Mouse (Mus musculus): ENCODE results near the gene Bdh1. TPM values are rescaled to one million over a fixed set of nuclear protein-coding genes. Genes with fewer than 3 reads are reported as not detected.
A peak's percentile ranks its signal among the peaks of the same experiment; 100 is the strongest.

The Bdh1 gene
- total RNA-seq, 4 experiments from 2014 or later, result 7.6 to 24.2 (median 15.5) TPM

GRCm38 (mm10) chr16:31506665-31507456 is 84.8 kb downstream of the Bdh1 start:
- peak; percentile 82 for DNase-seq

GRCm38 (mm10) chr16:31507457-31507755 is 85.3 kb downstream of the Bdh1 start:
- DNase-seq, result peak; percentile 77

- no peak for DNase-seq
Observed at GRCm38 (mm10) chr16:31507794-31508526, 85.9 kb downstream of the Bdh1 start.

Other genes starting within 250 kb of the Bdh1 start
- 10 to 100 TPM; 38.4 to 54.5 (median 46.0) TPM for gene Acap2, start 221.0 kb upstream of the Bdh1 start, total RNA-seq (2022)
- 10 to 100 TPM; 66.3 to 78.3 (median 75.6) TPM for gene Ppp1r2, start 147.0 kb upstream of the Bdh1 start, total RNA-seq (2022)
- 10 to 100 TPM in 1 of 4 experiments, 1 to 10 TPM in 3; 9.1 to 11.2 (median 9.5) TPM for gene Apod, start 107.5 kb upstream of the Bdh1 start, total RNA-seq (2022)
- 100 to 1,000 TPM in 1 of 4 experiments, 10 to 100 TPM in 3; 79.4 to 105 (median 85.4) TPM for gene Dlg1, start 241.2 kb downstream of the Bdh1 start, total RNA-seq (2022)

Measured in adrenal gland, adult 8-10 months (tissue).